Comparison of ENCODE assay signal across 16 mouse cellular contexts in genomic region chr13:100521724-100522591, GRCm38 (mm10). TPM values are rescaled to one million over a fixed set of nuclear protein-coding genes. Genes with fewer than 3 reads are reported as not detected.
"Had no signal": no experiment of that assay in that cellular context is flagged by ENCODE, and none has a peak within 500 bp of the region (broad histone marks: within the 10 kb centered on the region; RNA-seq: fewer than 3 reads in every experiment).

No protein-coding gene starts in this region.

- H3K9ac ChIP-seq: kidney, embryonic 15.5 days; limb, embryonic 15.5 days; liver, embryonic 12.5 days; lung, embryonic 14.5 days; midbrain, embryonic 12.5 days; neural tube, embryonic 15.5 days had no signal

- H3K4me2 ChIP-seq: kidney, embryonic 15.5 days; limb, embryonic 15.5 days; liver, embryonic 12.5 days; lung, embryonic 14.5 days; midbrain, embryonic 12.5 days; neural tube, embryonic 15.5 days had no signal

- H3K27me3 ChIP-seq: kidney, embryonic 15.5 days; limb, embryonic 15.5 days; liver, embryonic 12.5 days; midbrain, embryonic 12.5 days; neural tube, embryonic 15.5 days had no signal

- H3K27ac ChIP-seq: kidney, embryonic 15.5 days; left cerebral cortex, adult 2 months; limb, embryonic 15.5 days; liver, embryonic 12.5 days; midbrain, embryonic 12.5 days; neural tube, embryonic 15.5 days had no signal

- DNase-seq: kidney, postnatal 14 days; lung, embryonic 14.5 days; lung, postnatal 10 days; lung, postnatal 4 days; right cerebral cortex, adult 18-20 months; spleen, adult 18-20 months; thymus, adult 18-20 months; thymus, postnatal 14 days had no signal

- H3K36me3 ChIP-seq: kidney, embryonic 15.5 days; limb, embryonic 15.5 days; liver, embryonic 12.5 days; midbrain, embryonic 12.5 days; neural tube, embryonic 15.5 days had no signal

- H3K4me3 ChIP-seq: kidney, embryonic 15.5 days; left cerebral cortex, adult 2 months; limb, embryonic 15.5 days; liver, embryonic 12.5 days; midbrain, embryonic 12.5 days; myocyte; neural tube, embryonic 15.5 days had no signal

- H3K9me3 ChIP-seq: kidney, embryonic 15.5 days; limb, embryonic 15.5 days; liver, embryonic 12.5 days; midbrain, embryonic 12.5 days; neural tube, embryonic 15.5 days had no signal

- H3K4me1 ChIP-seq: midbrain, embryonic 12.5 days; neural tube, embryonic 15.5 days had no signal

RNA-seq across cellular contexts. Expression of gene Ocln, which starts 30.6 kb away (rescaled TPM):
- total RNA-seq: megakaryocyte-erythroid progenitor cell, adult 5-6 weeks had no signal
